Mouse (Mus musculus) mouse trophoblast stem cell (cell line): ENCODE measurements at regions not wholly inside any gene's neighbourhood (a gene's known extent, or its start where the extent isn't known, plus 50 kb on each side); places are given as distances from the start of the nearest gene placed in this dataset.
"Not testable (repeated sequence)": the region's sequence is repeated elsewhere in the genome, so short reads cannot be mapped to it uniquely, and the experiment has no call there.

Source experiments
- in situ Hi-C, 2 experiments: fragments of 300-500 bp; cut with MseI, MboI; formaldehyde crosslinking; loops; 2 replicates in 1 of 2; 3 replicates in 1 of 2; pipeline ENCODE4 v1.15.1; 2025

GRCm38 (mm10) chr8:114030141-114030540, 103.2 kb upstream of the Nudt7 start:
- in situ Hi-C loops: not testable (repeated sequence)

GRCm38 (mm10) chr8:114052426-114052825, 80.9 kb upstream of the Nudt7 start:
- in situ Hi-C loops: no loop called here

- in situ Hi-C loops: no loop called here
These were observed 69.8 kb upstream of the Nudt7 start for GRCm38 (mm10) chr8:114063566-114063965.

GRCm38 (mm10) chr8:114072330-114072729, 61.0 kb upstream of the Nudt7 start:
- in situ Hi-C loops: loop anchor here in 1 of 2 experiments (10.0 kb wide), 1 partner anchor 362 kb away; the partner anchor contains the start of gene Wwox

GRCm38 (mm10) chr8:114074122-114074521, 59.2 kb upstream of the Nudt7 start:
- in situ Hi-C loops: loop anchor here in 1 of 2 experiments (10.0 kb wide), 1 partner anchor 361 kb away; the partner anchor contains the start of gene Wwox

- in situ Hi-C loops: loop anchor here in 1 of 2 experiments (5.0 to 10.0 kb wide), 2 partner anchors 101 to 358 kb away; partner anchors contain the start of gene Wwox
These were observed 56.7 kb upstream of the Nudt7 start for GRCm38 (mm10) chr8:114076701-114077100.

- in situ Hi-C loops: loop anchor here (5.0 to 10.0 kb wide), 3 partner anchors 286 to 354 kb away; partner anchors contain the start of gene Wwox (in 1 of the 2)
These were observed 52.2 kb upstream of the Nudt7 start for GRCm38 (mm10) chr8:114081049-114081756.

- in situ Hi-C loops: loop anchor here (5.0 to 10.0 kb wide), 3 partner anchors 286 to 353 kb away; partner anchors contain the start of gene Wwox (in 1 of the 2)
These were observed 51.6 kb upstream of the Nudt7 start for GRCm38 (mm10) chr8:114081757-114082059.
